Mouse (Mus musculus) adrenal gland, postnatal 14 days (tissue): ENCODE results near the gene Kti12. TPM values are rescaled to one million over a fixed set of nuclear protein-coding genes. Genes with fewer than 3 reads are reported as not detected.

Experiments used
- DNase-seq: peaks from one replicate; pipeline ENCODE4 v3.0.0; 2021; ENCODE audit warnings: mixed read lengths
- long read RNA-seq, 2 experiments: library from polyadenylated mRNA; stranded (forward); transcript quantifications; one replicate each; pipeline ENCODE4 v2.0.0; 2021
- total RNA-seq: library from RNA; stranded (reverse); gene quantifications from 2 replicates; pipeline ENCODE4 v1.2.3, GENCODE M21; 2021

Kti12 gene
- 29.3 and 32.1 TPM in 2 replicates for total RNA-seq
- long read RNA-seq, experiment 1, transcript Kti12-201 (1 exons, 1,629 nt) = major isoform, 83 of 83 reads
- long read RNA-seq, experiment 1, partial matches to known transcripts = 0 of 83 reads
- long read RNA-seq, experiment 1, other reads (novel, unspliced or antisense) = 0 of 83 reads
- long read RNA-seq, experiment 2, transcript Kti12-201 (1 exons, 1,629 nt) = major isoform, 45 of 45 reads
- long read RNA-seq, experiment 2, partial matches to known transcripts = 0 of 45 reads
- long read RNA-seq, experiment 2, other reads (novel, unspliced or antisense) = 0 of 45 reads

- peak; percentile 89 for DNase-seq
These were observed at the start of gene Kti12 for GRCm38 (mm10) chr4:108847715-108848504. Kti12 (plus strand) TSS chr4:108847785.

- peak; percentile 84 for DNase-seq
These were observed 49.3 kb upstream of the Kti12 start for GRCm38 (mm10) chr4:108798083-108798830.

- DNase-seq = no peak
These were observed 44.0 kb upstream of the Kti12 start for GRCm38 (mm10) chr4:108803535-108803934.

- peak; percentile 17 for DNase-seq
These were observed 36.4 kb upstream of the Kti12 start for GRCm38 (mm10) chr4:108811142-108811541.

GRCm38 (mm10) chr4:108811550-108811949, 36.0 kb upstream of the Kti12 start:
- DNase-seq = no peak

- no peak for DNase-seq
These were observed 21.9 kb upstream of the Kti12 start for GRCm38 (mm10) chr4:108825677-108826076.

GRCm38 (mm10) chr4:108826096-108826495, 21.5 kb upstream of the Kti12 start:
- DNase-seq = no peak

- no peak for DNase-seq
These were observed 20.9 kb upstream of the Kti12 start for GRCm38 (mm10) chr4:108826643-108827042.

GRCm38 (mm10) chr4:108830698-108831097, 16.9 kb upstream of the Kti12 start:
- DNase-seq = no peak

GRCm38 (mm10) chr4:108832916-108833827, 14.4 kb upstream of the Kti12 start, which contains the start of gene Btf3l4:
Btf3l4 (minus strand) TSS chr4:108833614.
- DNase-seq = peak; percentile 95

GRCm38 (mm10) chr4:108833828-108834114, 13.8 kb upstream of the Kti12 start:
- no peak for DNase-seq

- peak; percentile 88 for DNase-seq
These were observed 13.2 kb upstream of the Kti12 start, which contains the start of gene Txndc12 for GRCm38 (mm10) chr4:108834115-108834970. Txndc12 (plus strand) TSS chr4:108834601.

GRCm38 (mm10) chr4:108834971-108835311, 12.6 kb upstream of the Kti12 start:
- peak; percentile 40 for DNase-seq

GRCm38 (mm10) chr4:108835496-108835895, 12.1 kb upstream of the Kti12 start:
- no peak for DNase-seq

- DNase-seq = no peak
These were observed 9.6 kb upstream of the Kti12 start for GRCm38 (mm10) chr4:108838031-108838430.

- DNase-seq = no peak
These were observed 5.5 kb upstream of the Kti12 start for GRCm38 (mm10) chr4:108841920-108842578.

GRCm38 (mm10) chr4:108843336-108843735, 4.2 kb upstream of the Kti12 start:
- no peak for DNase-seq

GRCm38 (mm10) chr4:108845824-108846569, 1.6 kb upstream of the Kti12 start:
- DNase-seq = no peak

GRCm38 (mm10) chr4:108848505-108848848, 892 bp downstream of the Kti12 start, which contains the start of gene A730015C16Rik:
A730015C16Rik (minus strand) TSS chr4:108848619.
- no peak for DNase-seq

GRCm38 (mm10) chr4:108866806-108867205, 19.2 kb downstream of the Kti12 start:
- DNase-seq = no peak
